Mouse (Mus musculus): Measurements from ENCODE around the gene Sympk. TPM values are rescaled to one million over a fixed set of nuclear protein-coding genes. Genes with fewer than 3 reads are reported as not detected.

The Sympk gene
- polyA plus RNA-seq, 1 experiment from 2014 or later: 22.7 TPM

GRCm38 (mm10) chr7:19012025-19012621 is 12.1 kb upstream of the Sympk start:
- ATAC-seq (peak; percentile 21; the same call in 1 of the 2 replicates), DNase-seq (ENCODE audit: low spot score) (no peak)
- Histone ChIP-seq H3K4me1 (ENCODE audit: control insufficient read depth, insufficient read depth, low read length) (no peaks in the 10 kb centered on the region; the same call in 1 of the 2 replicates), H3K27me3 (replicated peaks; ENCODE audit: control insufficient read depth, insufficient read depth, low read length) (no peaks in the 10 kb centered on the region), H3K4me2 (ENCODE audit: low read length) (peak overlapping the region; percentile 53), H3K9me3 (replicated peaks; ENCODE audit: control insufficient read depth, low read length) (no peaks in the 10 kb centered on the region), H3K9ac (ENCODE audit: low read length) (peak overlapping the region; percentile 63), H3K36me3 (ENCODE audit: control insufficient read depth, insufficient read depth, low read length) (peaks cover 10% of the 10 kb centered on the region), H3K4me3 (ENCODE audit: low read depth, low read length) (peak overlapping the region; percentile 17; the same call in 1 of the 2 replicates), H3K27ac (ENCODE audit: low read depth, low read length) (no peak overlapping the region)
- WGBS: 4% methylated on average over 29 of the region's 31 CpGs

DNA sequence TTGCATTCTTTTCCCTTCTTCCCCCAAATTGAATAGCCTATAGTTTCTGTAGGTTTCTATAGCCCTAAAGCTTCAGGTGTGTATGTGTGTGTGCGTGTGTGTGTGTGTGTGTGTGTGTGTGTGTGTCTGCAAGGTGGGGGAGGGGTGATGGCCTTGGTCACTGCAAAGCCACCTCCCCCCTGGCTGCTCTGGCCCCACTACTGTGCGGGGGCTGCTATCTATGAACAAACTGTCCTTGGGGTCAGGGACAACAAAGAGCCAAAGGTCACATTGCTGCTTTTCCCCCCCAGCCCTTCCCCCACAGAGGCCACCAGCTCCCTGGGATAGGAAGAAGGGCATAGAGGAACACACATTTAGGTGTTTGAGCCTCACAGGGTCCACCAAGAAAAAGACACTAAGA is 11.3 kb upstream of the Sympk start:
- no peak overlapping the region for H3K4me3 ChIP-seq (ENCODE audit: low read depth, low read length)
- WGBS: 70% methylated on average over 2 of the region's 2 CpGs
- no peak for DNase-seq (ENCODE audit: low spot score)
- no peaks in the 10 kb centered on the region for H3K9me3 ChIP-seq (replicated peaks; ENCODE audit: control insufficient read depth, low read length)
- H3K4me2 ChIP-seq (ENCODE audit: low read length): no peak overlapping the region
- H3K36me3 ChIP-seq (ENCODE audit: control insufficient read depth, insufficient read depth, low read length): 0 out of 2 replicates have a peak, but pooled peaks cover 3% of the 10 kb centered on the region
- H3K27ac ChIP-seq (ENCODE audit: low read depth, low read length): no peak overlapping the region
- no peaks in the 10 kb centered on the region for H3K27me3 ChIP-seq (replicated peaks; ENCODE audit: control insufficient read depth, insufficient read depth, low read length)
- H3K9ac ChIP-seq (ENCODE audit: low read length): no peak overlapping the region
- ATAC-seq: no peak
- H3K4me1 ChIP-seq (ENCODE audit: control insufficient read depth, insufficient read depth, low read length): no peaks in the 10 kb centered on the region; the same call in 1 of the 2 replicates

- WGBS: 69% methylated on average over 15 of the region's 15 CpGs
- DNase-seq (ENCODE audit: low spot score) (no peak), ATAC-seq (no peak)
- Histone ChIP-seq H3K4me3 (ENCODE audit: low read depth, low read length) (no peak overlapping the region), H3K4me2 (ENCODE audit: low read length) (no peak overlapping the region), H3K27ac (ENCODE audit: low read depth, low read length) (no peak overlapping the region), H3K9me3 (replicated peaks; ENCODE audit: control insufficient read depth, low read length) (no peaks in the 10 kb centered on the region), H3K36me3 (ENCODE audit: control insufficient read depth, insufficient read depth, low read length) (no peaks in the 10 kb centered on the region), H3K9ac (ENCODE audit: low read length) (no peak overlapping the region), H3K27me3 (replicated peaks; ENCODE audit: control insufficient read depth, insufficient read depth, low read length) (no peaks in the 10 kb centered on the region), H3K4me1 (ENCODE audit: control insufficient read depth, insufficient read depth, low read length) (no peaks in the 10 kb centered on the region; the same call in 1 of the 2 replicates)
Measured at GRCm38 (mm10) chr7:19014452-19014851, 9.7 kb upstream of the Sympk start.

DNA sequence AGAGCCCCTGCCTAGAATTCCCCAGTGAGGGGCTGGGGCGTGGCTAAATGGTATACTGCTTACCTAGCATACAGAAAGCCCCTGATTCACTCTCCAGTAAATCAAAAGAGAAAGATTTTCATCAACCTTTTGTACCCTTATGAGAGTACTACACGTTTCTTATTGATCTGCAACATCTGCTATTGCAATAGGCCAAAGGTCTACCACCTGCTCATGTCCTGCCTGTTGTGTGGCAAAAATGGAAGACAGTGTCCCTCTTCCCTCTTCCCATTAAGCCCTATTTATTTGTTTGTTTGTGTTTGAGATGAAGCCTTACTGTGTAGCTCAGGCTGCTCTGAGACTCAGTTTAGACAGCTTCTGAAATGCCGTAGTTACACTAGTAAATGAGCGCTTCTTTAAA is 8.1 kb upstream of the Sympk start:
- 90% methylated on average over 4 of the region's 4 CpGs for WGBS
- DNase-seq (ENCODE audit: low spot score): no peak

GRCm38 (mm10) chr7:19017909-19018308 is 6.3 kb upstream of the Sympk start:
- H3K9me3 ChIP-seq (replicated peaks; ENCODE audit: control insufficient read depth, low read length): no peaks in the 10 kb centered on the region
- no peak overlapping the region for H3K9ac ChIP-seq (ENCODE audit: low read length)
- DNase-seq (ENCODE audit: low spot score) (no peak), ATAC-seq (no peak)
- H3K4me3 ChIP-seq (ENCODE audit: low read depth, low read length): no peak overlapping the region
- no peaks in the 10 kb centered on the region for H3K4me1 ChIP-seq (ENCODE audit: control insufficient read depth, insufficient read depth, low read length)
- no peaks in the 10 kb centered on the region for H3K36me3 ChIP-seq (ENCODE audit: control insufficient read depth, insufficient read depth, low read length)
- no peak overlapping the region for H3K27ac ChIP-seq (ENCODE audit: low read depth, low read length)
- no peak overlapping the region for H3K4me2 ChIP-seq (ENCODE audit: low read length)
- peaks cover 21% of the 10 kb centered on the region for H3K27me3 ChIP-seq (replicated peaks; ENCODE audit: control insufficient read depth, insufficient read depth, low read length)
- 91% methylated on average over 7 of the region's 7 CpGs for WGBS

More for the DNA sequence above, 8.1 kb upstream of the Sympk start:
- Histone ChIP-seq H3K4me2 (ENCODE audit: low read length) (no peak overlapping the region), H3K9ac (ENCODE audit: low read length) (no peak overlapping the region), H3K4me3 (ENCODE audit: low read depth, low read length) (no peak overlapping the region), H3K27ac (ENCODE audit: low read depth, low read length) (no peak overlapping the region), H3K36me3 (ENCODE audit: control insufficient read depth, insufficient read depth, low read length) (no peaks in the 10 kb centered on the region), H3K9me3 (replicated peaks; ENCODE audit: control insufficient read depth, low read length) (no peaks in the 10 kb centered on the region), H3K27me3 (replicated peaks; ENCODE audit: control insufficient read depth, insufficient read depth, low read length) (peaks cover 2% of the 10 kb centered on the region), H3K4me1 (ENCODE audit: control insufficient read depth, insufficient read depth, low read length) (no peaks in the 10 kb centered on the region; the same call in 1 of the 2 replicates)
- no peak for ATAC-seq

DNA sequence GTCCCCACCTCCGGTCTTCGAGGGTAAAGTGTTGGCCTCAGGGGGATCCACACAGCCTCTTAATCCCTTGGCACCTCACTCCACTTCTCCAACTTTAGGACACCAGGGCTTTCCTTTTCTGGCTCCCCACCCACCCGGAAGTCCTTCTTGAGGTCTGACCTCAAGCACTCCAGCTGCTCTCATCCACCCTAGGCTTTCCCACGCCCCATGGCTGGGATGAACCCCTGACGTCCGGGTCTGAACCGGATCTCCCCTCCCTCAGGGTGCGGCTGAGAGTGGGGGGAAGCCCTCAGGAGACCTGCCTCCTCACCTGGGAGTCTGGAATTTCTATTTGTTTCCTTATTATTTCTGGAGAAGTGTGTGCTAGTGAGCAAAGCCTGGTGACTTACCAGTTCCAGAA is 3.1 kb upstream of the Sympk start:
- Histone ChIP-seq H3K27me3 (replicated peaks; ENCODE audit: control insufficient read depth, insufficient read depth, low read length) (peaks cover 30% of the 10 kb centered on the region), H3K9ac (ENCODE audit: low read length) (no peak overlapping the region), H3K27ac (ENCODE audit: low read depth, low read length) (no peak overlapping the region), H3K36me3 (ENCODE audit: control insufficient read depth, insufficient read depth, low read length) (no peaks in the 10 kb centered on the region), H3K4me3 (ENCODE audit: low read depth, low read length) (no peak overlapping the region), H3K4me2 (ENCODE audit: low read length) (no peak overlapping the region), H3K4me1 (ENCODE audit: control insufficient read depth, insufficient read depth, low read length) (peaks cover 4% of the 10 kb centered on the region; the same call in 1 of the 2 replicates), H3K9me3 (replicated peaks; ENCODE audit: control insufficient read depth, low read length) (no peaks in the 10 kb centered on the region)
- ATAC-seq: no peak
- WGBS: 23% methylated on average over 8 of the region's 8 CpGs
- no peak for DNase-seq (ENCODE audit: low spot score)

GRCm38 (mm10) chr7:19022189-19022958 is 1.8 kb upstream of the Sympk start:
- Histone ChIP-seq H3K4me1 (ENCODE audit: control insufficient read depth, insufficient read depth, low read length) (peaks cover 4% of the 10 kb centered on the region; the same call in 1 of the 2 replicates), H3K27ac (ENCODE audit: low read depth, low read length) (no peak overlapping the region), H3K36me3 (ENCODE audit: control insufficient read depth, insufficient read depth, low read length) (no peaks in the 10 kb centered on the region), H3K4me2 (ENCODE audit: low read length) (no peak overlapping the region), H3K27me3 (replicated peaks; ENCODE audit: control insufficient read depth, insufficient read depth, low read length) (peaks cover 30% of the 10 kb centered on the region), H3K9ac (ENCODE audit: low read length) (no peak overlapping the region), H3K4me3 (ENCODE audit: low read depth, low read length) (no peak overlapping the region), H3K9me3 (replicated peaks; ENCODE audit: control insufficient read depth, low read length) (no peaks in the 10 kb centered on the region)
- DNase-seq (ENCODE audit: low spot score) (no peak), ATAC-seq (no peak)
- 67% methylated on average over 18 of the region's 18 CpGs for WGBS

- 0 out of 2 replicates have a peak, but pooled peaks cover under 1% of the 10 kb centered on the region for H3K36me3 ChIP-seq (ENCODE audit: control insufficient read depth, insufficient read depth, low read length)
- peak; percentile 11 for ATAC-seq
- peaks cover 30% of the 10 kb centered on the region for H3K27me3 ChIP-seq (replicated peaks; ENCODE audit: control insufficient read depth, insufficient read depth, low read length)
- 3% methylated on average over 29 of the region's 30 CpGs for WGBS
- peak within 1 kb of the TSS; percentile 87 for H3K4me2 ChIP-seq (ENCODE audit: low read length)
- peak within 1 kb of the TSS; percentile 92 for H3K9ac ChIP-seq (ENCODE audit: low read length)
- H3K4me1 ChIP-seq (ENCODE audit: control insufficient read depth, insufficient read depth, low read length): peaks cover 4% of the 10 kb centered on the region; the same call in 1 of the 2 replicates
- H3K9me3 ChIP-seq (replicated peaks; ENCODE audit: control insufficient read depth, low read length): no peaks in the 10 kb centered on the region
- DNase-seq (ENCODE audit: low spot score): no peak
- peak within 1 kb of the TSS; percentile 23; the same call in 1 of the 2 replicates for H3K27ac ChIP-seq (ENCODE audit: low read depth, low read length)
- H3K4me3 ChIP-seq (ENCODE audit: low read depth, low read length): peak within 1 kb of the TSS; percentile 87
Measured at GRCm38 (mm10) chr7:19023357-19023814, 791 bp upstream of the Sympk start, which contains the start of gene Foxa3. TSS of gene Foxa3 (minus strand) at chr7:19023538.
